Mouse (Mus musculus) spleen, postnatal 0 days (tissue): ENCODE data around the gene Usp18. TPM values are rescaled to one million over a fixed set of nuclear protein-coding genes. Genes with fewer than 3 reads are reported as not detected.

Experiments used
- polyA plus RNA-seq: library from polyadenylated mRNA; unstranded; fragments of >200 nt; fragmentation: Nextera tagmentation; extraction: Ambion mirVana; gene quantifications from 2 replicates; pipeline ENCODE4 v1.2.1, GENCODE M21; 2015

The Usp18 gene
- polyA plus RNA-seq, result 12.1 and 16.2 TPM in 2 replicates

DNA sequence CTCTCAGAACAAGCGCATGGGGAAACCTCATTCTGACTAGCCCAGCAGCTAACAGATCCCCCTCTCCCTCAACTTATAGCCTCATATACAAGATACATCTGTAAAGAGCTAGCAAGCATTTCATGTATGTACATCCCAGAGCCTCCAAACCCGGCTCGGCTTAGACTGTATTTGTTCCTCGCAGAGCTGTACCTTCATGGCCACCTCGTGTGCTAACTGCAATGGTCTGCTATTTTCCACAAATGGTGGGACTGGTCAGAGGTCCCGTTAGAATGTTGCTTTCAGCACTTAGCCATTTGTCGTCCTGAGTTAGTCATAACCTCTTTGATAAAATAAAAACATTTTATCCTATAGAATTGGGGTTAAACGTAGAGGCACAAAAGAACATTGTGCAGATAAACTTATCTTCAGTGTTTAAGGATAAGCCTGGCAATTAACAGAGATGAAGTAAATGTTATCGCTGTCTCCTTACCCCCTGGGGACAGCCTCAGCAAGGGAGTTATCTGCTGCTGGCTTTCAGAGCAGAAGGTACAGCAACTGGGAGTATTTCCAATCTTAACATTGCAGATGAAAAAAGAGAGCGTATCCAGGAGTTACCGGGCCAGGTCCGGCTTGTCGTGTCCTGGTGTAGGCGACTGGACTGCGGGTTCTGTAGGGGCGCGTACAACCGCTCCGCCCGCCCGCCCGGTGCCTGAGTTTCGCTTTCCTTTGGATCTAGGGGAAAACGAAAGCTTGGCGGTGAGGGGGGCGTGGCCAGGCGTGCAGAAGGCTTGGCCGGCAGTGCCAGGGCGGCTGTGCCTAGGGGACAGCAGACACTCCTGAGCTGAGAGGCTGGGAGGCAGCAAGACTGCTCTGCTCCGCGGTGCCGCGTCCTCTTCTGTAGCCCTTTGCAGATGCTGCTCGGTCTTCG is at the start of gene Usp18:
Gene Usp18 (plus strand): TSS at position 780 of the 910 bp plus-strand sequence.

DNA sequence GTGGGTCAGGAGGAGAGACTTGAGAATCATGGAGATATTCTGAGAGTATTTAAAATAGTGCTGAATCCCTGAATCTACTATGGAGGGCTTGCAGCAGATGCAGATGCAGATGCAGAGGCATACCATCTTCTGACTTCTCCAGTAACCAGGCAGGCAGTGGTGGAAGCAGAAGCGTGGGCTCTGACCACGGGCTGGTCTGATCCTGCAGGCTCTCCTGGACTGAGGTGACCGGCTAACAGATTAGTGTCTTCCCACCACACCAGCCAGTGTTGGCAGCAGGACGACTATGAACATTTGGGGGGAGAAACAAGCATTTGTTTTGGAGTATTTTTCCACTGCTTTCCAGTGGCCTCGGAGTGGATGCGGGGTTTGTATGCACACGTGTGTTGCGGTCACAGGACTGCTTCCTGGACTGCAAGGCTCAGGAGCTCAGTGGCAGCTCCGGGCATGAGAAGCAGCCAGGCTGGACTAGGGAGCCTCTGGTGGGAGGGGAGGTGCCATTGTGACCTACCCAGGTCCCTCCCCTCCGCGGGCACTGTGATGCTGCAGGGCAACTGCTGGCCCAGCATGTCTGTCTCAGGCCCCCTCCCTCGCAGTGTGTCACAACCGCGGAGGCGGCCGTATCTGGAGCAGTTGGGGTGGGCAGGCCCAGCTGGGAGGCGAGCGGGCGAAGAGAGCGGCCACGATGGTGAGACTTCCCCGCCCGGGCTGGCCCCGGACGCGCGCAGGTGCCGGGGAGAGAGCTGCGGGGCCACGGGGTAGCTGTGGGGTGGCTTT is 35.4 kb upstream of the Usp18 start, which contains the start of gene Tuba8:
Gene Tuba8 (plus strand): TSS at position 548 of the 777 bp plus-strand sequence.

DNA sequence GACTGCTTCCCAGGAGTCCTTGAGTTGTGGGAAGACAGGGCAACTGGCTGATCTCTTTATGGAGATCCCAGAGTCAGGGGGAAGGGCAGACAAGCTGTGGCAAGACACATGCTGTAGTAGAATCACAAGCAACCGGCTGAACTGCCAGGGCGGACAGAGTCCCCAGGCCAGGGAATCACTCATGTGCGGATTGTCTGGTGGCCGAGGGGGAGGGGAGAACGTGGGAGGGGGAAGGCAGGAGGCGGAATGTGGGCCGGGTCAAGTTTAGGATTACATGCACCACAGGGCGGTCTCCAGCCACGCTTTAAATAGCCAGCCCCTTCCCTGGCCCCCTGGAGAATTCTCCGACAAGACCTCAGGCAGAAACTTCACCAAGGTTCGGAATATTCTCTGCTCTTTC is 54.2 kb downstream of the Usp18 start, which contains the start of gene Slc6a13:
Gene Slc6a13 (plus strand): TSS at position 274 of the 400 bp plus-strand sequence.

Other genes starting within 250 kb of the Usp18 start
- gene Mical3, start 114.9 kb upstream of the Usp18 start, polyA plus RNA-seq, result 11.8 and 11.9 TPM in 2 replicates
- 2.5 and 2.6 TPM in 2 replicates for gene Pex26, start 62.2 kb upstream of the Usp18 start, polyA plus RNA-seq
- gene Tuba8, start 35.2 kb upstream of the Usp18 start, polyA plus RNA-seq, result 4.6 and 6.0 TPM in 2 replicates
- gene Slc6a13, start 54.3 kb downstream of the Usp18 start, polyA plus RNA-seq, result 3.7 and 3.9 TPM in 2 replicates
- gene Slc6a12, start 97.2 kb downstream of the Usp18 start, polyA plus RNA-seq, result 0.37 and 0.58 TPM in 2 replicates
- gene Iqsec3, start 227.8 kb downstream of the Usp18 start, polyA plus RNA-seq, result not detected in 2 replicates